Mouse (Mus musculus) lung, embryonic 14.5 days (tissue): Measurements from ENCODE around the gene Rpf2. TPM values are rescaled to one million over a fixed set of nuclear protein-coding genes. Genes with fewer than 3 reads are reported as not detected.

Source experiments
- ATAC-seq: fragments of 200-750 bp; cut with Nextera tagmentation; 2 replicates; pipeline ENCODE4 v1.8.0; 2017; ENCODE audit warnings: mild to moderate bottlenecking, moderate TSS enrichment, moderate library complexity; ENCODE audit not compliant: insufficient read depth
- DNase-seq: peaks from one replicate; pipeline ENCODE4 v3.0.0-alpha.2; 2015
- H3K27ac ChIP-seq: fragments of 300-500 bp; sonication (generic); 2 replicates; pipeline ENCODE4 v1.5.1; 2014; ENCODE audit warnings: low read depth, mild to moderate bottlenecking, moderate library complexity
- H3K27me3 ChIP-seq: fragments of 300-500 bp; sonication (generic); 2 replicates; pipeline ENCODE4 v1.6.1; 2014; ENCODE audit warnings: low read length, control low read depth; ENCODE audit not compliant: insufficient read depth
- H3K36me3 ChIP-seq: fragments of 300-500 bp; sonication (generic); 2 replicates; pipeline ENCODE4 v1.6.1; 2014; ENCODE audit warnings: control low read depth; ENCODE audit not compliant: insufficient read depth
- H3K4me1 ChIP-seq: fragments of 300-500 bp; sonication (generic); 2 replicates; pipeline ENCODE4 v1.6.1; 2014; ENCODE audit warnings: antibody characterized with exemption, control low read depth; ENCODE audit not compliant: insufficient read depth
- H3K4me2 ChIP-seq: fragments of 300-500 bp; sonication (generic); 2 replicates; pipeline ENCODE4 v1.6.1; 2014; ENCODE audit warnings: mild to moderate bottlenecking
- H3K4me3 ChIP-seq: fragments of 300-500 bp; sonication (generic); 2 replicates; pipeline ENCODE4 v1.5.1; 2014; ENCODE audit warnings: low read depth, low read length
- H3K9ac ChIP-seq: fragments of 300-500 bp; sonication (generic); 2 replicates; pipeline ENCODE4 v1.6.1; 2014
- H3K9me3 ChIP-seq: fragments of 300-500 bp; sonication (generic); 2 replicates; pipeline ENCODE4 v1.6.1; 2016; ENCODE audit warnings: low read depth, low read length, control low read depth
- CTCF ChIP-seq: IDR thresholded peaks from 2 replicates; pipeline ENCODE4 v1.5.1; 2016; ENCODE audit warnings: antibody characterized with exemption, low read depth
- WGBS: fragments of 180-500 bp; shearing (Covaris S2); extraction: QIAGEN DNeasy Blood & Tissue Kit; methylation state at CpG from one replicate; pipeline ENCODE4 v1.1.7; 2014; 5-methylcytosine and 5-hydroxymethylcytosine counted together
- polyA plus RNA-seq: library from polyadenylated mRNA; unstranded; fragments of >200 nt; fragmentation: Nextera tagmentation; extraction: Ambion mirVana; gene quantifications from 2 replicates; pipeline ENCODE4 v1.2.1, GENCODE M21; 2014

Rpf2 gene
- 70.4 and 72.7 TPM in 2 replicates for polyA plus RNA-seq

DNA sequence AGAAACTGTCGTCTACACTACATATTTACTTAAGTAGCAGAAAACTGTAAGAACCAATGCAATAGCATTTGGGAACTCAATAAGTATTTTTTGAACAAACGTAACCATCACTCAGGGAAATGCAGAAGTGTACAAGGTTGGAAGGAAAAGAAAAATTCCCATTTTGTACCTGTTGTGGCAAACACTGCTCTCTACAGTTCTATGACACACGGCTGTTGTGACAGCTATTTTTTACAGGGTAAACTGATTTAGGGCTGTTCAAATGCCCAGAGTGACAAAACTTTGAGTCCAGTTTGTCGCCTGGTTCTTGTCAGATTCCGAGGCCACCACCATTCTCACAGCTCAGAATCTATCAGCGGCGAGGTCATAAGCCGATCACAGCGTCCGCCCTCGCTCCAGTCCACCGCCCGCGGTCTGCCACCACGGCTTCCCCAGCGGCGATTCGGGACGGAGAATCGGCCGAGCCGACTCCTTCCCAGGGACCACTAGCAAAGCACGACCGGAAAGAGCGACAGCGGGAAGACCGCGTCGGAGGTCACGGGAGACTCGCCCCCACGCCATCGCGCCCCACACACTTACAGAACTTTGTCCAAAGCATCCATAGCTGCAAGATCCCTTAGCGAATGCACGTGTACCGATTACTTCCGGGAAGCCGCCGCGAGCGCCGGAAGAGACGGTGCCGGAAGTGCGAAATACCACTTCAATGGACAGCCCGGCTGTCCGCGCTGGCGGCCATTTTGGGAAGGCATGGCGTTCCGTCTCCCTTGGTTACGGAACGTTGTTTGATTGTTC lies at the start of gene Rpf2:
Gene Rpf2, minus strand, starts transcription at position 663 of the 792 bp plus-strand sequence.
- peak within 1 kb of the TSS; percentile 67 for H3K4me2 ChIP-seq
- DNase-seq (peak; percentile 96), ATAC-seq (peak; percentile 94)
- H3K4me3 ChIP-seq: peak within 1 kb of the TSS; percentile 77
- H3K36me3 ChIP-seq: peaks cover 62% of the 10 kb centered on the region
- H3K9me3 ChIP-seq: no peaks in the 10 kb centered on the region
- peak within 1 kb of the TSS; percentile 57 for H3K9ac ChIP-seq
- peak within 1 kb of the TSS; percentile 65 for H3K27ac ChIP-seq
- H3K27me3 ChIP-seq: no peaks in the 10 kb centered on the region
- no peak for TF ChIP-seq CTCF
- H3K4me1 ChIP-seq: no peaks in the 10 kb centered on the region; the same call in 1 of the 2 replicates
- WGBS: under 1% methylated on average over 54 of the region's 54 CpGs

DNA sequence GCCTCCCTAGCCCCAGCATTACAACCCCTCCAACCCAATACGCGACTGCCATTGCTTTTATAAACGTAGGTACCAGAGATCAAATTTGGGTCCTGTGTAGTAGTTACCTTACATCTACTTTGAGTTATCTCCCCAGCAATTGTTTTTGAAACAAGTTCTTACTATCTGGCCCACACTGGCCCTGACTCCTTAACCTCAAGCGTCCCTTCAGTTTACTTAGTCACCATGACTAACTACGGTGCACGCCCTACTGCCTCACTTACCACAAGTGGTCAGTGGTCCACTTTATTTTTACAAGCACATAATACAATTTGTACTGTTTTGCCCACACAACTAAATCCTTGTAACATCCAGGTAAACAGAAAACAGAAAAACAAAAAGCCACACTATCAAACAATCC lies 45.8 kb upstream of the Rpf2 start:
- Histone ChIP-seq H3K36me3 (peaks cover 51% of the 10 kb centered on the region), H3K27ac (no peak overlapping the region), H3K4me1 (no peaks in the 10 kb centered on the region), H3K4me3 (no peak overlapping the region), H3K9me3 (no peaks in the 10 kb centered on the region), H3K9ac (no peak overlapping the region), H3K27me3 (no peaks in the 10 kb centered on the region), H3K4me2 (no peak overlapping the region)
- no peak for ATAC-seq
- DNase-seq: no peak
- TF ChIP-seq CTCF: no peak
- WGBS: 85% methylated on average over 6 of the region's 6 CpGs

DNA sequence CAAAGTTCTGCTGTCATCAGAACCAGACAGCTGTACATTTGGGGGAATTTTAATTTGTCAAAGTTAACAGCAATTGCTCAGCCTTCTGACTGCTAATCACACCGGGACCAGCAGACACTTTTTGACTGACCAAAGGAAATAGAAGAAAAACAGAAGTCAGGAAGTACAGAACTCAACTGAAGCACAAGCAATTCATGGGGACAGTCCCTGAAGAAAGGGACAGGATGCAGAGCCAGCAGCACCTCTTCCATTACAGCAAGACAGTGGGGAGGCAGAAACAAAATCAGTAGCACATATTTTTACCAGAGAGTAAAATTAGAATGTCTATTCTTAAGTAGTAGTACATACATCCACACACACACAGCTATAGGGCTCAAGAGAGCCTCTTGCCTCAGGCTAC lies 39.9 kb upstream of the Rpf2 start:
- Histone ChIP-seq H3K27ac (no peak overlapping the region), H3K9ac (no peak overlapping the region), H3K27me3 (no peaks in the 10 kb centered on the region), H3K4me3 (no peak overlapping the region), H3K9me3 (no peaks in the 10 kb centered on the region), H3K4me1 (no peaks in the 10 kb centered on the region), H3K36me3 (peaks cover 40% of the 10 kb centered on the region), H3K4me2 (no peak overlapping the region)
- DNase-seq (no peak), ATAC-seq (no peak)
- TF ChIP-seq CTCF: no peak
- WGBS: 82% methylated on average over 1 of the region's 1 CpGs

DNA sequence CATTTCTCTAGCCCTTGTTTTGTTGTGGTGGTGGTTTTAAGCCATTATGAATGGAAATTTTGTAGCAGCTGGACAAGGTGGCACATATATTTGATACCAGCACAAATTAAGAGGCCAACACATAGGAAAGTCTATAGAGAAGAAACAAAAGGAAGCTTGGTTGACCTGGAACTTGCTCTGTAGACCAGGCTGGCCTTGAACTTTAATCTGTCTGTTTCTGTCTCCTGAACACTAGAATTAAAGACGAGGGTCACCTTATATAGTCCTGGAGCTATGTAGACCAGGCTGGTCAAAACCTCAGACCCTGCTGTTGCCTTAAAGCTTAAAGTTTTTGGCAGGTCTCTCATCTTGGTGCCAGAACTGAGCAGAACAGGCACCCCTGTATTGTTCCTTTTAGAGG lies 38.7 kb upstream of the Rpf2 start:
- no peak for DNase-seq
- H3K27ac ChIP-seq: no peak overlapping the region
- no peak for TF ChIP-seq CTCF
- no peak overlapping the region for H3K4me3 ChIP-seq
- H3K4me1 ChIP-seq: no peaks in the 10 kb centered on the region
- 76% methylated on average over 1 of the region's 1 CpGs for WGBS
- ATAC-seq: no peak
- H3K36me3 ChIP-seq: peaks cover 29% of the 10 kb centered on the region
- no peaks in the 10 kb centered on the region for H3K9me3 ChIP-seq
- H3K4me2 ChIP-seq: no peak overlapping the region
- H3K27me3 ChIP-seq: no peaks in the 10 kb centered on the region
- no peak overlapping the region for H3K9ac ChIP-seq

DNA sequence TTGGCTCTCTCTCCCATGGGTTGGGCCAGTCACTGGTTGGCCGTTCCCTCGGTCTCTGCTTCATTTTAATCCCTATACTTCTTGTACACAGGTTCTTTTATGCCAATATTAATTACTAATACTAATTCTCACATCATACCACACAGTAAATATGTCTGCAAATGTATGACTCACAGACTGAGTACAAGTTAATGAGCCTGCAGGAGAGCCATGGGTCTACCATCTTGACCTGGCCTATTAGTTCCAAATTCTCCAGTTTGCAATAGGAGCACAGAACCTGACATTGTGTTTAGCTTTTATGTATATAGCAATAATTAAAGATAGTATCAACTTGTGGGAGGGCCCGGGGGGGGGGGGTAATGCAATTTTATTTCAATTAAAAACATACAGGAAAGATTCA lies 38.2 kb upstream of the Rpf2 start:
- H3K4me3 ChIP-seq: no peak overlapping the region
- 82% methylated on average over 3 of the region's 3 CpGs for WGBS
- no peak for DNase-seq
- TF ChIP-seq CTCF: no peak
- H3K4me2 ChIP-seq: no peak overlapping the region
- H3K9ac ChIP-seq: no peak overlapping the region
- H3K36me3 ChIP-seq: peaks cover 27% of the 10 kb centered on the region
- H3K4me1 ChIP-seq: no peaks in the 10 kb centered on the region
- no peak overlapping the region for H3K27ac ChIP-seq
- ATAC-seq: no peak; the same call in 1 of the 2 replicates
- H3K9me3 ChIP-seq: no peaks in the 10 kb centered on the region
- H3K27me3 ChIP-seq: no peaks in the 10 kb centered on the region

DNA sequence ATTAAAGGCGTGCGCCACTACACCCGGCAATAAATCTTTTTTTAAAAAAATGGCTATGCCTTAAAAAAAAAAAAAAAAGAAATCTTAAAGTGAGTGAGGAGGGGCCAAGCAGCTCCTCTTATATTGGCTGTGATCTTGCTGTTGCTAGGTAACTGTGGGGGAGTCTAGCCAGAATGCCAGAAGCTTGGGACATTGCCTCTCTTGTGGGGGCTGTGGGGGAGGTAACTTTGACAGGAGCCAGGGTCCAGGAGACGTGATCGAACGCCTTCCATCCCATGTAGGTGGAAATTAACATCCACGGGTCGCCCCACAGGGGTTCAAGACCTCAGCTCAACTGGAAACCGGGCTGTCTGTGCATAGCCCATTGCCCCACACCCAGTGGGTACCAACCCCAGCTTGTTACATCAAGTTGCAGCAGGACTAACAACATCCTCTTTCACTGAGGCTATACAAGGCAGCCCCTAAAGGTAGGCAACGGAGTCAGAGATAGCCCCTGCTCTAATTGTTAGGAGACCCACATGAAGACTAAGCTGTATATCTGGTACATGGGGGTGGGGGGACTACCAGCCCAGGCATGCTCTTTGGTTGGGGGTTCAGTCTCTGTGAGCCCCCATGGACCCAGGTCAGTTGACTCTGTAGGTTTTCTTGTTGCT lies 37.5 kb upstream of the Rpf2 start:
- DNase-seq (no peak), ATAC-seq (no peak; the same call in 1 of the 2 replicates)
- no peak overlapping the region for H3K27ac ChIP-seq
- WGBS: 80% methylated on average over 10 of the region's 10 CpGs
- H3K9me3 ChIP-seq: no peaks in the 10 kb centered on the region
- H3K4me3 ChIP-seq: no peak overlapping the region
- no peaks in the 10 kb centered on the region for H3K27me3 ChIP-seq
- no peak overlapping the region for H3K4me2 ChIP-seq
- TF ChIP-seq CTCF: no peak
- H3K4me1 ChIP-seq: no peaks in the 10 kb centered on the region
- peaks cover 22% of the 10 kb centered on the region for H3K36me3 ChIP-seq
- no peak overlapping the region for H3K9ac ChIP-seq

DNA sequence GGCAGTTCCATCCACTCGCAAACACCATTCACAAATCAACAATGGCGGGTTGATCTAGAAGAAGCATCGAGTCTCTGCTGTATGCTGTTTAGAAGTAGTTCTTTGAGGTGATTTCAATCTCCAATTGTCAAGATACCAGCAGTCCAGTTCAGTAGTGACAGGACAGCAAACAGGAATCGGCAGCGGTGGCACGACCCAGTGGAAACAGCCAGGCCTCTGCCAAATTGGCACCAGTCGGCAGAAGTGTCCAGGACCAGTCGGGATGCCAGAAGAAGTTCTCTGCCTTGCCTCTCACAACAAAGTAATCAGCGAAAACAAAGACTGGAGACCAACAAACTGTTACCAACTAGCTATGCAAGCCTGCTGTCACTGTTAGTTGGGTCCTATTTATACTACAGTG lies 36.8 kb upstream of the Rpf2 start:
- H3K9me3 ChIP-seq: no peaks in the 10 kb centered on the region
- H3K36me3 ChIP-seq: peaks cover 21% of the 10 kb centered on the region
- no peaks in the 10 kb centered on the region for H3K4me1 ChIP-seq
- DNase-seq (no peak), ATAC-seq (no peak)
- TF ChIP-seq CTCF: no peak
- no peak overlapping the region for H3K9ac ChIP-seq
- H3K27ac ChIP-seq: no peak overlapping the region
- no peak overlapping the region for H3K4me3 ChIP-seq
- H3K4me2 ChIP-seq: no peak overlapping the region
- H3K27me3 ChIP-seq: no peaks in the 10 kb centered on the region
- 91% methylated on average over 9 of the region's 9 CpGs for WGBS
